ENCODE assay signal across 9 mouse cellular contexts in the genomic region with DNA sequence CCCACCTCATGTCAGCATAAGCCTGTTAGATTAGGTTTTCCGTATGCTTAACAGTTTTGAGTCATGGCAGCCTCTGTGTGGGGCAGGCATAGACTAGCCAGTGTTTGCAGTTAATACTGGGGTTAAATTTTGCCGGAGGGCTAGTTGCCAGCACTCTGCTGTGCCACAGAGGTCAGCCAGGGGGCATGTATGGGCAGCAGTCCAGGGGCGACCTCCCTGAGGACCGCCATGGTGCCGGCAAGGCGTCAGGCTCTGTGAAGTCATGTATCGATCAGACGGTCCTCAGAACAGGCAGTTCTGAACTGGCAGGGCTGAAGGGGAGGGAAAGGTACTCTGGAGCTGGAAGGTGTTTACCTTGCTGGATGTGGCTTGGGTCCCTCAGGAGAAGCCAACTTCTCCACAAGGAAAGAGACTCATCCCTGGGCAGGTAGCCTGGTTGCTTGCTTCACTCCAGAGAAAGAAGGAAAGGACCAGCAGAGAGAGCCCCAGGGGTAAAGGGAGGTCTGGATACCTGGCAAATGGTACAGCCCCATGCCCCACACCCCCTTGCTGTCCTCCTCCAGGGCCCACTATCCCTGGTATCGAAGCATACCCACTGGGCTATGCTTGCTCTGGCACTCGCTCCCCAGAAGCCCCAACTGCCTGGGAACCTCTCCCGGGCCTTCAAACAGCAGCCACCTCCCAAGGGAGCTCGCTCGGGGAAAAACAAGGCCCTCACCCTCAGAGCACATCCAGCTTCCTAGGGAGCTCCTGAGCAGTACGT.
A peak's percentile ranks its signal among the peaks of the same experiment; 100 is the strongest.
DNase-seq lines count a peak whose midpoint lies in the region; ATAC-seq and TF ChIP-seq lines count a peak whose summit lies in the region.
"Had no signal": no experiment of that assay in that cellular context is flagged by ENCODE, and none has a peak within 500 bp of the region (broad histone marks: within the 10 kb centered on the region; RNA-seq: fewer than 3 reads in every experiment).

No protein-coding gene starts in this region.

- intact Hi-C loops in heart, adult 2 months (cut with DNase I), result no loop called here
- intact Hi-C loops in left cerebral cortex, postnatal 36 days (cut with DNase I), result no loop called here

- H3K79me2 ChIP-seq in heart, adult 2 months (replicated peaks; ENCODE audit: control insufficient read depth, insufficient read depth, low read length), result peaks cover 7% of the 10 kb centered on the region

- H3K27ac ChIP-seq in heart, adult 2 months, result peak overlapping the region; percentile 40
- peak overlapping the region; percentile 44 for H3K27ac ChIP-seq in embryonic facial prominence, embryonic 14.5 days (replicated peaks; ENCODE audit: low read depth, low read length)
- H3K27ac ChIP-seq in hindbrain, postnatal 0 days, result peak overlapping the region; percentile 65
- no peak overlapping the region for H3K27ac ChIP-seq in midbrain, embryonic 11.5 days (ENCODE audit: low read depth, low read length)

- 37% methylated on average over 14 of the region's 14 CpGs for WGBS in heart, adult 2 months
- 43% methylated on average over 14 of the region's 14 CpGs for WGBS in embryonic facial prominence, embryonic 14.5 days
- WGBS in hindbrain, postnatal 0 days, result 23% methylated on average over 14 of the region's 14 CpGs
- WGBS in midbrain, embryonic 11.5 days, result 67% methylated on average over 14 of the region's 14 CpGs

- H3K4me1 ChIP-seq in heart, adult 2 months (ENCODE audit: control insufficient read depth, insufficient read depth, low read length), result peaks cover 33% of the 10 kb centered on the region
- H3K4me1 ChIP-seq in embryonic facial prominence, embryonic 14.5 days (ENCODE audit: control insufficient read depth, insufficient read depth, low read length), result peaks cover 57% of the 10 kb centered on the region
- peaks cover 50% of the 10 kb centered on the region for H3K4me1 ChIP-seq in hindbrain, postnatal 0 days (ENCODE audit: insufficient read depth, low read length)
- peaks cover 58% of the 10 kb centered on the region for H3K4me1 ChIP-seq in midbrain, embryonic 11.5 days (ENCODE audit: control insufficient read depth, insufficient read depth, low read length)

- H3K9ac ChIP-seq in heart, adult 2 months (ENCODE audit: low read depth, low read length), result peak overlapping the region; percentile 57
- peak overlapping the region; percentile 35; the same call in 1 of the 2 replicates for H3K9ac ChIP-seq in embryonic facial prominence, embryonic 14.5 days (ENCODE audit: low read depth, low read length)
- H3K9ac ChIP-seq in hindbrain, postnatal 0 days (replicated peaks; ENCODE audit: low read length), result peak overlapping the region; percentile 35
- peak overlapping the region; percentile 16; the same call in 1 of the 2 replicates for H3K9ac ChIP-seq in midbrain, embryonic 11.5 days (ENCODE audit: low read length)

- ATAC-seq in embryonic facial prominence, embryonic 14.5 days (ENCODE audit: low read depth), result no peak
- no peak for ATAC-seq in hindbrain, postnatal 0 days
- ATAC-seq in midbrain, embryonic 11.5 days (ENCODE audit: low FRiP score), result no peak

- H3K27me3 ChIP-seq in heart, adult 2 months (ENCODE audit: control insufficient read depth, insufficient read depth, low read length), result no peaks in the 10 kb centered on the region
- no peaks in the 10 kb centered on the region for H3K27me3 ChIP-seq in embryonic facial prominence, embryonic 14.5 days (replicated peaks; ENCODE audit: control insufficient read depth, insufficient read depth, low read length)
- H3K27me3 ChIP-seq in hindbrain, postnatal 0 days (ENCODE audit: insufficient read depth, low read length), result no peaks in the 10 kb centered on the region
- H3K27me3 ChIP-seq in midbrain, embryonic 11.5 days (ENCODE audit: control insufficient read depth, insufficient read depth, low read length), result no peaks in the 10 kb centered on the region
- H3K27me3 ChIP-seq: CH12.LX had no signal

- no peak for TF ChIP-seq EP300 in heart, adult 2 months (IDR thresholded peaks at IDR 0.05; ENCODE audit: insufficient read depth, low read depth, low read length)

- H3K4me3 ChIP-seq in heart, adult 2 months, result no peak overlapping the region
- H3K4me3 ChIP-seq in embryonic facial prominence, embryonic 14.5 days (ENCODE audit: low read depth, low read length), result no peak overlapping the region; the same call in 1 of the 2 replicates
- H3K4me3 ChIP-seq in hindbrain, postnatal 0 days (ENCODE audit: low read length), result peak overlapping the region; percentile 31
- no peak overlapping the region for H3K4me3 ChIP-seq in midbrain, embryonic 11.5 days (ENCODE audit: low read depth, low read length)

- no peak for DNase-seq in heart, adult 2 months
- DNase-seq in heart, adult 9 months (ENCODE audit: low spot score in 2 of 2), result no peak
- no peak for DNase-seq in embryonic facial prominence, embryonic 14.5 days (ENCODE audit: low spot score)
- DNase-seq in hindbrain, postnatal 0 days (ENCODE audit: low spot score), result peak; percentile 31
- no peak for DNase-seq in midbrain, embryonic 11.5 days (ENCODE audit: low spot score, missing footprints)
- no peak for DNase-seq in spleen, postnatal 14 days (ENCODE audit: low spot score in 2 of 2)
- no peak for DNase-seq in thymus, postnatal 14 days
- no peak for DNase-seq in left cerebral cortex, postnatal 36 days (ENCODE audit: low spot score in 2 of 2)

- peak overlapping the region; percentile 42 for H3K4me2 ChIP-seq in embryonic facial prominence, embryonic 14.5 days (ENCODE audit: low read depth, low read length)
- peak overlapping the region; percentile 98 for H3K4me2 ChIP-seq in hindbrain, postnatal 0 days (ENCODE audit: low read depth, low read length)
- H3K4me2 ChIP-seq in midbrain, embryonic 11.5 days, result peak overlapping the region; percentile 19

- no peak for TF ChIP-seq CTCF in heart, adult 2 months (IDR thresholded peaks at IDR 0.05)
- 0 out of 2 replicates have a peak, but pooled peaks have one; percentile 9 for TF ChIP-seq CTCF in hindbrain, postnatal 0 days (IDR thresholded peaks at IDR 0.05; ENCODE audit: low read depth)

- no peaks in the 10 kb centered on the region for H3K9me3 ChIP-seq in embryonic facial prominence, embryonic 14.5 days (ENCODE audit: control insufficient read depth, low read length)
- no peaks in the 10 kb centered on the region for H3K9me3 ChIP-seq in hindbrain, postnatal 0 days (ENCODE audit: low read length)
- H3K9me3 ChIP-seq in midbrain, embryonic 11.5 days (ENCODE audit: control insufficient read depth, low read length), result no peaks in the 10 kb centered on the region

- no peak for TF ChIP-seq POLR2A in heart, adult 2 months (IDR thresholded peaks at IDR 0.05; ENCODE audit: insufficient read depth, low read depth, low read length)

- H3K36me3 ChIP-seq in heart, adult 2 months (ENCODE audit: control insufficient read depth, insufficient read depth, low read length), result no peaks in the 10 kb centered on the region; the same call in 1 of the 2 replicates
- H3K36me3 ChIP-seq in embryonic facial prominence, embryonic 14.5 days (ENCODE audit: control insufficient read depth, insufficient read depth, low read length), result peaks cover 3% of the 10 kb centered on the region; the same call in 1 of the 2 replicates
- no peaks in the 10 kb centered on the region for H3K36me3 ChIP-seq in hindbrain, postnatal 0 days (ENCODE audit: insufficient read depth, low read length)
- no peaks in the 10 kb centered on the region for H3K36me3 ChIP-seq in midbrain, embryonic 11.5 days (ENCODE audit: control insufficient read depth, insufficient read depth, low read length)

Comparison
In these comparisons a context has a peak if more than half of its experiments do, and no peak if none do; other contexts are left out.
1. H3K4me2 ChIP-seq: peak in every context shown above with its lines; median percentile 98 in hindbrain, postnatal 0 days; 42 in embryonic facial prominence, embryonic 14.5 days; 19 in midbrain, embryonic 11.5 days.